Mouse (Mus musculus) forebrain, embryonic 13.5 days (tissue): Measurements from ENCODE around the gene Gas7. TPM values are rescaled to one million over a fixed set of nuclear protein-coding genes. Genes with fewer than 3 reads are reported as not detected.
A peak's percentile ranks its signal among the peaks of the same experiment; 100 is the strongest.

Experiments used
- ATAC-seq: fragments of 200-750 bp; cut with Nextera tagmentation; 2 replicates; pipeline ENCODE4 v1.8.0; 2017
- H3K27ac ChIP-seq: fragments of 300-500 bp; sonication (generic); 2 replicates; pipeline ENCODE4 v1.5.1; 2015; ENCODE audit warnings: inconsistent platforms, mild to moderate bottlenecking, moderate library complexity
- H3K27me3 ChIP-seq: fragments of 300-500 bp; sonication (generic); 2 replicates; pipeline ENCODE4 v1.6.1; 2015; ENCODE audit warnings: mild to moderate bottlenecking, inconsistent platforms
- H3K36me3 ChIP-seq: fragments of 300-500 bp; sonication (generic); 2 replicates; pipeline ENCODE4 v1.6.1; 2015; ENCODE audit warnings: mild to moderate bottlenecking, inconsistent platforms; ENCODE audit not compliant: poor library complexity, severe bottlenecking
- H3K4me1 ChIP-seq: fragments of 300-500 bp; sonication (generic); 2 replicates; pipeline ENCODE4 v1.6.1; 2015; ENCODE audit warnings: inconsistent platforms
- H3K4me2 ChIP-seq: fragments of 300-500 bp; sonication (generic); 2 replicates; pipeline ENCODE4 v1.6.1; 2015; ENCODE audit warnings: inconsistent platforms, mild to moderate bottlenecking, moderate library complexity
- H3K4me3 ChIP-seq: fragments of 300-500 bp; sonication (generic); 2 replicates; pipeline ENCODE4 v1.5.1; 2015; ENCODE audit warnings: mild to moderate bottlenecking, inconsistent platforms
- H3K9ac ChIP-seq: fragments of 300-500 bp; sonication (generic); 2 replicates; pipeline ENCODE4 v1.6.1; 2015; ENCODE audit warnings: mild to moderate bottlenecking, inconsistent platforms
- H3K9me3 ChIP-seq: fragments of 300-500 bp; sonication (generic); replicated peaks from 2 replicates; pipeline ENCODE4 v1.6.1; 2016; ENCODE audit warnings: inconsistent platforms
- WGBS: fragments of 180-500 bp; shearing (Covaris S2); methylation state at CpG from one replicate; pipeline ENCODE4 v1.1.7; 2015; 5-methylcytosine and 5-hydroxymethylcytosine counted together
- polyA plus RNA-seq: library from polyadenylated mRNA; unstranded; fragments of >200 nt; fragmentation: Nextera tagmentation; extraction: Ambion mirVana; gene quantifications from 2 replicates; pipeline ENCODE4 v1.2.1, GENCODE M21; 2015

Gas7 gene
- polyA plus RNA-seq, 1 experiment from 2014 or later = 18.3 TPM

GRCm38 (mm10) chr11:67586231-67586994 is 131.2 kb downstream of the Gas7 start:
- no peak overlapping the region for H3K27ac ChIP-seq
- no peaks in the 10 kb centered on the region for H3K9me3 ChIP-seq
- no peaks in the 10 kb centered on the region for H3K36me3 ChIP-seq
- no peak for ATAC-seq
- WGBS = 68% methylated on average over 3 of the region's 3 CpGs
- no peak overlapping the region for H3K4me3 ChIP-seq
- no peaks in the 10 kb centered on the region for H3K27me3 ChIP-seq
- H3K4me2 ChIP-seq = no peak overlapping the region
- H3K4me1 ChIP-seq = peaks cover 10% of the 10 kb centered on the region
- no peak overlapping the region for H3K9ac ChIP-seq

DNA sequence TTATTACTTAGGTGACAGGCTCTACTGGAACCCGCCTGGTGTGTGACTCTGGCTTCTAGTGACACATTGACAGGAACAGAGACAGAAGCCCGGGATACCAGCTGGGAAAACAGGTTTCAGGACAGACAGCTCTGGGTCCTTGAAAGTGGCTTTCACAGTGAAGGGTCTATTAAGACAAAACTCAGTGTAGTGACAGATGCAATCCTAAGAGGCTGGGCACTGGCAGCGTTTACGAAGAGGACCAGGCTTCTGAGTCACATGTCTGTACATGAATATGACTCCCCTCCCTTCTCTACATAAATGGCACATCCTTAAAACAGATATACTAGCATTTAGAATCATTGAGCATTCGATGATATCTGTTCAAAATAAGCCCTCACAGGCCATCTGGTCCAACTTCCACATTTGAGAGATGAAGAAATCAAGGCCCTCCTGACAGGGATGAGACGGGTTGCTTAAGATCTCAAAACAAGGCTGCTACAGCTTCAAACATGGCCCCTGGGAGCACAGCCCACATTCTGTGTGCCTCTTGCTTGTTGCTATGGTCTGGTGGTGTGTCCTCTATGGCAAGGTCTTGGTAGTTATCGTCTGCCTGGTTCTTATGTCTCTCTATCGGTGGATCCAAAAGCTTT is 133.1 kb downstream of the Gas7 start:
- ATAC-seq = peak; percentile 41; the same call in 1 of the 2 replicates
- Histone ChIP-seq H3K9me3 (no peaks in the 10 kb centered on the region), H3K36me3 (no peaks in the 10 kb centered on the region), H3K4me3 (no peak overlapping the region), H3K27me3 (no peaks in the 10 kb centered on the region), H3K4me2 (no peak overlapping the region), H3K27ac (no peak overlapping the region), H3K9ac (no peak overlapping the region), H3K4me1 (peaks cover 10% of the 10 kb centered on the region)
- WGBS = 79% methylated on average over 8 of the region's 8 CpGs

DNA sequence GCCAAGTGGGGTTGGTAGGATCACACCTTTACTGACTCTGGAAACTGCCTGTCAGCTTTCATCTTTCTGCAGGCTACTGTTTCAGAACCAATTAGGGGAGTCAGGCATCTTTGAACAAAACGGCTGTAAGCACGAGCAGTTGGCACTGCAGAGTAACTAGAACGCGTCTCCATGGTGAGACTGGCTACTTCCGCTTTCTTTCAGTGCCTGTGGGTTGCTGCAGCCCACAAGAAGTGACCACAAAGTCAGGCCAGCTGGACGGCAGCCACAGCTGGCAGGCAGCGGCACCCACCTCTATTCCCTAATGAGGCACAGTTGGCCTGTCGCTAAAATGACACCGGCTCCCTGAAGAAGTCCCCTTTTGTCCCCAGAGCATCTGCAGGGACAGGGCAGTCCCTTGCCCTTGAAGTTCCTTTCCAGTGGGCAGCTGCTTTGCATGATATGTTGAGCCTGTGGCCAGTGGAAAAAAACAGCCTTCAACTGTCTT is 133.6 kb downstream of the Gas7 start:
- 39% methylated on average over 9 of the region's 9 CpGs for WGBS
- Histone ChIP-seq H3K4me1 (peaks cover 10% of the 10 kb centered on the region), H3K4me3 (no peak overlapping the region), H3K9ac (no peak overlapping the region), H3K27me3 (no peaks in the 10 kb centered on the region), H3K36me3 (no peaks in the 10 kb centered on the region), H3K9me3 (no peaks in the 10 kb centered on the region; the same call in 1 of the 2 replicates), H3K27ac (peak overlapping the region; percentile 38; the same call in 1 of the 2 replicates), H3K4me2 (no peak overlapping the region)
- 0 out of 2 replicates have a peak, but pooled peaks have one; percentile 38 for ATAC-seq

- peak overlapping the region; percentile 60 for H3K27ac ChIP-seq
- H3K4me2 ChIP-seq = peak overlapping the region; percentile 37
- no peaks in the 10 kb centered on the region; the same call in 1 of the 2 replicates for H3K9me3 ChIP-seq
- WGBS = 26% methylated on average over 6 of the region's 6 CpGs
- ATAC-seq = peak; percentile 93
- H3K4me3 ChIP-seq = peak overlapping the region; percentile 18; the same call in 1 of the 2 replicates
- H3K36me3 ChIP-seq = no peaks in the 10 kb centered on the region
- H3K9ac ChIP-seq = 0 out of 2 replicates have a peak overlapping the region, but pooled peaks have one; percentile 4
- H3K4me1 ChIP-seq = peaks cover 45% of the 10 kb centered on the region
- H3K27me3 ChIP-seq = peaks cover 23% of the 10 kb centered on the region; the same call in 1 of the 2 replicates
These were observed 141.0 kb downstream of the Gas7 start for GRCm38 (mm10) chr11:67596233-67596632.

DNA sequence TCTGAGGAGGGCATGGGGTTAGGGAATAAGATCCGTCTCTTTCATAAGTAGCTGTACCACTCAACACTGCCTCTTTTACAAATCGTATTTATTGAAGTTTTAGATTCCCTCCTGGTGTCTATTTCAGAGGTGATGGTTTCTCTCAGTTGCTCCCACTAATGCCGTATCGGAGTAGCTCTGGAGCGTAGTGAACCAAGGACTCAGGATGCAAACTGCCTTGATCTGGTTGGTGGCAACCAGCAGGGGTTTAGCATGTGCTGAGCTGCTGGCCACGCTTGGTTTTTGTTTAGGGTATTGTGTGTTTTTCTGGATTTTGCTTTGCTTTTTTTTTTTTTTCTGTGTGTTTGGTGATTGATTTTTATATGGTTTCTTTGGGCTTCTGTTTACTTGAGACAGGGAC is 141.6 kb downstream of the Gas7 start:
- Histone ChIP-seq H3K4me3 (peak overlapping the region; percentile 18; the same call in 1 of the 2 replicates), H3K9me3 (no peaks in the 10 kb centered on the region; the same call in 1 of the 2 replicates), H3K4me2 (peak overlapping the region; percentile 37), H3K9ac (0 out of 2 replicates have a peak overlapping the region, but pooled peaks have one; percentile 4), H3K4me1 (peaks cover 51% of the 10 kb centered on the region), H3K36me3 (no peaks in the 10 kb centered on the region), H3K27ac (peak overlapping the region; percentile 44), H3K27me3 (peaks cover 29% of the 10 kb centered on the region)
- WGBS = 72% methylated on average over 6 of the region's 6 CpGs
- ATAC-seq = no peak

DNA sequence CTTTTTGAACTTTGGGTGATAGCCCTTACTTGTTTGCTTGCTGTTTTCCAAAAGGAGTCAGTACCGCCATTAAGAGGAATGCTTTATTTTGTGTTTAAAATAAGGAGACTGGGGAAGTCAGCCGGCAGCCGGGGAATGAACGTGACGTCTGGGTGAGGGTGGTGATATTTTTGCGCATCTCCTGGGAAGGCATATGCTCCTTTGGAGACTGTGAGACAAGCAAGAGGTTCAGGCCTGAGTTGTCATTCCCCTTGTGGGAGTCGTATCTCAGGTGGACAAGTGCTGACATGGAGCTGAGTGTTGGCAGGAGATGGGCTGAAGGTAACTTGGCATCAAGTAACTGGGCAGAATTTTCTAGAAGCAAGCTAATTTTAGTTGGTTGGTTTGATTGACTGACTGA is 142.2 kb downstream of the Gas7 start:
- H3K4me2 ChIP-seq = peak overlapping the region; percentile 37
- no peak for ATAC-seq
- H3K36me3 ChIP-seq = no peaks in the 10 kb centered on the region
- H3K27me3 ChIP-seq = peaks cover 30% of the 10 kb centered on the region
- H3K4me1 ChIP-seq = peaks cover 56% of the 10 kb centered on the region
- 81% methylated on average over 7 of the region's 7 CpGs for WGBS
- no peaks in the 10 kb centered on the region; the same call in 1 of the 2 replicates for H3K9me3 ChIP-seq
- no peak overlapping the region for H3K9ac ChIP-seq
- peak overlapping the region; percentile 18; the same call in 1 of the 2 replicates for H3K4me3 ChIP-seq
- peak overlapping the region; percentile 32; the same call in 1 of the 2 replicates for H3K27ac ChIP-seq

DNA sequence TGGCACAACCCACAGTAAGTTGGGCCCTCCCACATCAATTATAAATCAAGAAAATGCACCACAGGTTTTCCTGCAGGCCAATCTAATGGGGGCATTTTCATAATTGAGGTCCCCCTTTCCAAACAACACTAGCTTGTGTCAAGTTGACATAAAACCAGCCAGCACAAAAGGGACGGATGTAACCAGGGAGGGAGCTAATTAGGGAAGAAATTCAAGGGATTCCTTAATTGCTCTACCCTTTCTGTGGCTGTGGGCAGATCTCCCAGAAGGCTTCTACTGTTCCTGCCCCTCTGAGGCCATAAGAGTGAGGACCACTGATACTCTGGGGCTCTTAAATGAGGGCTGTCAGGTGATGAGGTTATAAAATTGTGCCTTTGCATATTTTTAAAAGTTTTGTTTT is 143.9 kb downstream of the Gas7 start:
- H3K4me1 ChIP-seq = peaks cover 65% of the 10 kb centered on the region
- peak; percentile 22; the same call in 1 of the 2 replicates for ATAC-seq
- H3K4me3 ChIP-seq = no peak overlapping the region
- no peak overlapping the region; the same call in 1 of the 2 replicates for H3K27ac ChIP-seq
- peak overlapping the region; percentile 29; the same call in 1 of the 2 replicates for H3K4me2 ChIP-seq
- H3K36me3 ChIP-seq = no peaks in the 10 kb centered on the region
- 6% methylated on average over 1 of the region's 1 CpGs for WGBS
- H3K27me3 ChIP-seq = peaks cover 45% of the 10 kb centered on the region
- H3K9me3 ChIP-seq = no peaks in the 10 kb centered on the region
- no peak overlapping the region for H3K9ac ChIP-seq

GRCm38 (mm10) chr11:67600710-67601430 is 145.6 kb downstream of the Gas7 start:
- H3K27me3 ChIP-seq = peaks cover 56% of the 10 kb centered on the region
- H3K9me3 ChIP-seq = no peaks in the 10 kb centered on the region
- no peaks in the 10 kb centered on the region for H3K36me3 ChIP-seq
- no peak for ATAC-seq
- no peak overlapping the region for H3K4me2 ChIP-seq
- WGBS = 78% methylated on average over 8 of the region's 8 CpGs
- H3K27ac ChIP-seq = no peak overlapping the region
- peaks cover 62% of the 10 kb centered on the region for H3K4me1 ChIP-seq
- H3K4me3 ChIP-seq = no peak overlapping the region
- no peak overlapping the region for H3K9ac ChIP-seq

- H3K27ac ChIP-seq = peak overlapping the region; percentile 72
- no peaks in the 10 kb centered on the region for H3K36me3 ChIP-seq
- H3K9ac ChIP-seq = peak overlapping the region; percentile 26; the same call in 1 of the 2 replicates
- H3K4me1 ChIP-seq = peaks cover 45% of the 10 kb centered on the region
- no peak overlapping the region for H3K4me3 ChIP-seq
- H3K4me2 ChIP-seq = peak overlapping the region; percentile 12; the same call in 1 of the 2 replicates
- no peaks in the 10 kb centered on the region for H3K9me3 ChIP-seq
- WGBS = 23% methylated on average over 12 of the region's 12 CpGs
- peaks cover 52% of the 10 kb centered on the region for H3K27me3 ChIP-seq
- peak; percentile 77 for ATAC-seq
These were observed 147.6 kb downstream of the Gas7 start for GRCm38 (mm10) chr11:67602711-67603369.

GRCm38 (mm10) chr11:67604481-67604880 is 149.2 kb downstream of the Gas7 start:
- Histone ChIP-seq H3K4me3 (no peak overlapping the region), H3K9me3 (no peaks in the 10 kb centered on the region), H3K36me3 (no peaks in the 10 kb centered on the region), H3K9ac (no peak overlapping the region), H3K27ac (no peak overlapping the region), H3K4me2 (no peak overlapping the region), H3K4me1 (peaks cover 29% of the 10 kb centered on the region), H3K27me3 (peaks cover 50% of the 10 kb centered on the region)
- WGBS = 69% methylated on average over 2 of the region's 2 CpGs
- ATAC-seq = no peak

GRCm38 (mm10) chr11:67608114-67608683 is 153.0 kb downstream of the Gas7 start:
- H3K4me2 ChIP-seq = no peak overlapping the region
- no peak overlapping the region for H3K27ac ChIP-seq
- no peak overlapping the region for H3K4me3 ChIP-seq
- ATAC-seq = no peak
- H3K9me3 ChIP-seq = no peaks in the 10 kb centered on the region
- WGBS = 77% methylated on average over 10 of the region's 10 CpGs
- peaks cover 22% of the 10 kb centered on the region; the same call in 1 of the 2 replicates for H3K27me3 ChIP-seq
- no peaks in the 10 kb centered on the region for H3K36me3 ChIP-seq
- H3K9ac ChIP-seq = no peak overlapping the region
- H3K4me1 ChIP-seq = peaks cover 13% of the 10 kb centered on the region
